Mouse (Mus musculus): ENCODE data around the gene Prss46.

GRCm38 (mm10) chr9:110899451-110900008, 55.2 kb downstream of the Prss46 start:
- TF ChIP-seq POLR2A (IDR thresholded peaks at IDR 0.05; ENCODE audit: extremely low read depth, insufficient read depth, low read length) (no peak), CTCF (IDR thresholded peaks at IDR 0.05; ENCODE audit: extremely low read depth, insufficient read depth, low read length) (no peak)
